Mouse (Mus musculus): ENCODE data around the gene Prr15l. TPM values are rescaled to one million over a fixed set of nuclear protein-coding genes. Genes with fewer than 3 reads are reported as not detected.

Gene Prr15l
- polyA plus RNA-seq, 1 experiment from 2014 or later = 76.5 TPM

DNA sequence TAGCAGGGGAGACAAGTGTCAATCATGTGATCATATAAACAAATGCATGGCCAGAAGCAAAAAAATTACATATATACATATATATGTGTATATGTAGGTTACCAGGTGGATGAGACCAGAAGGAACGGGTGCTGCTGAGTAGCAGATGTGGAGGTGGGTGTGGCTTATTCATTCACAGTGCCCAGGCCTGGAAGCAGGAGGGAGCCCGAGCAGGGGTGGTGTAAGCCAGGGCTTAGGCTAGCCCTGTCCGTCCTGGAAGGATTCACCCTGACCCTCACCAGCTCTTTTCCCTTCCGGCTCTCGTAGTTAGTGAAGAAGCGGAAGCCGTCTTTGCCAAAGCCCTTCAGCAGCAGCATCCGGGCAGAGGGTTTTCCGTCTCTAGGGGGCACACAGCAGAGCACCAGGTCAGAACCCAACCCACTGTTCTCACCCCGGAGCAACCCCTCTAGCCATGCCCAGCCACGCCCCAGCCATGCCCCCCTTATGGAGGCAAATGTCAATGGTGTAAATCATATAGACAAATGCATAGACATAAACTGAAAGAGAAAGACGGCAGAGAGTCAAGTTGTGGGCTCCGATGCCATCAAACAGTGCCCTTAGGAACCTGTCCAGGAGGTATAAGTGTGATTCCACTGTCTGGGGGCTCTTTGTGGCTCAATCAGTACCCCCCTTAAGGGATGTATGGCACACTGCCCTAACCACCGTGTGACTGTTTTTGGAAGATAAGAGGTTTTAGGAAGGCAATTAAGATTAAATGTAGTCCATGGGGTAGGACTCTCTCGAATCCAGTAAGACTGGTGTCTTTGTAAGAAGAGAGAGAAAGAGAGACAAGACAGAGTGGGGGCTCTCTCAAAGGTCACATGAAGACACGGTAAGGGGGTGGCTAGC lies 12.9 kb downstream of the Prr15l start:
- H3K9ac ChIP-seq (ENCODE audit: low read depth, low read length) = no peak overlapping the region
- H3K36me3 ChIP-seq (ENCODE audit: insufficient read depth, low read length) = no peaks in the 10 kb centered on the region
- no peaks in the 10 kb centered on the region for H3K27me3 ChIP-seq (ENCODE audit: insufficient read depth, low read length)
- H3K4me3 ChIP-seq (replicated peaks; ENCODE audit: low read depth, low read length) = no peak overlapping the region
- no peak overlapping the region for H3K27ac ChIP-seq
- no peak for TF ChIP-seq CTCF (IDR thresholded peaks at IDR 0.05; ENCODE audit: low read depth)
- DNase-seq (ENCODE audit: low spot score) = no peak
- H3K4me2 ChIP-seq (ENCODE audit: low read length) = no peak overlapping the region
- 79% methylated on average over 16 of the region's 16 CpGs for WGBS
- ATAC-seq (replicated peaks; ENCODE audit: low FRiP score, low read depth) = no peak
- H3K9me3 ChIP-seq (replicated peaks; ENCODE audit: low read length) = no peaks in the 10 kb centered on the region
- peaks cover 7% of the 10 kb centered on the region; the same call in 1 of the 2 replicates for H3K4me1 ChIP-seq (replicated peaks; ENCODE audit: insufficient read depth, low read length)

DNA sequence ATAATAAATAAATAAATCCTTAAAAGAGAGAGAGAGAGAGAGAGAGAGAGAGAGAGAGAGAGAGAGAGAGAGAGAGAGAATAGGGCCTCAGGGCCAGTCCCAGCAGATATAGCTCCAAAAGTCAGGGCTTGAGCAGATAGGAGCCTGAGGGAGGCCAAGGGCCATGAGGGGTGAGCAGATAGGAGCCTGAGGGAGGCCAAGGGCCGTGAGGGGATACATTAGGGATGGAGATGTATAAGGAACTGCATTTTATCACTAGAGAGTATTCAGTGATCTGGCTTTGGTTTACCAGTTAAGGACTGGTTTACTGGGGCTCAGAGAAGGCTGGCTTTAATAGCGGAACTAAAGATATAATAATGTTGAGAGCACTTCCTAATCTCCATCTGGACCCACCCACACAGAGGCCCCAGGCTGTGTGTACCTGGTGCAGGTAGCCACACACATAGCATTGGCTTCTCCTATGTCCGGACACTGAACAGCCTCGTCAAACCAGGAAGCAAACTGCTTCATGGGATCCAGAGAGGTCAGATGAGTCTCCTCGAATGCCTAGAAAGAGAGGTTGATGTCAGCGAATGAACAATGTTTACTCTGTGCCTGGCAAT lies 14.2 kb downstream of the Prr15l start:
- Histone ChIP-seq H3K4me2 (ENCODE audit: low read length) (no peak overlapping the region), H3K4me1 (replicated peaks; ENCODE audit: insufficient read depth, low read length) (peaks cover 7% of the 10 kb centered on the region; the same call in 1 of the 2 replicates), H3K27ac (no peak overlapping the region), H3K36me3 (ENCODE audit: insufficient read depth, low read length) (no peaks in the 10 kb centered on the region), H3K9ac (ENCODE audit: low read depth, low read length) (no peak overlapping the region), H3K4me3 (replicated peaks; ENCODE audit: low read depth, low read length) (no peak overlapping the region), H3K9me3 (replicated peaks; ENCODE audit: low read length) (no peaks in the 10 kb centered on the region), H3K27me3 (ENCODE audit: insufficient read depth, low read length) (no peaks in the 10 kb centered on the region)
- DNase-seq (ENCODE audit: low spot score) = no peak
- WGBS = 73% methylated on average over 6 of the region's 6 CpGs
- no peak for ATAC-seq (replicated peaks; ENCODE audit: low FRiP score, low read depth)
- no peak for TF ChIP-seq CTCF (IDR thresholded peaks at IDR 0.05; ENCODE audit: low read depth)

DNA sequence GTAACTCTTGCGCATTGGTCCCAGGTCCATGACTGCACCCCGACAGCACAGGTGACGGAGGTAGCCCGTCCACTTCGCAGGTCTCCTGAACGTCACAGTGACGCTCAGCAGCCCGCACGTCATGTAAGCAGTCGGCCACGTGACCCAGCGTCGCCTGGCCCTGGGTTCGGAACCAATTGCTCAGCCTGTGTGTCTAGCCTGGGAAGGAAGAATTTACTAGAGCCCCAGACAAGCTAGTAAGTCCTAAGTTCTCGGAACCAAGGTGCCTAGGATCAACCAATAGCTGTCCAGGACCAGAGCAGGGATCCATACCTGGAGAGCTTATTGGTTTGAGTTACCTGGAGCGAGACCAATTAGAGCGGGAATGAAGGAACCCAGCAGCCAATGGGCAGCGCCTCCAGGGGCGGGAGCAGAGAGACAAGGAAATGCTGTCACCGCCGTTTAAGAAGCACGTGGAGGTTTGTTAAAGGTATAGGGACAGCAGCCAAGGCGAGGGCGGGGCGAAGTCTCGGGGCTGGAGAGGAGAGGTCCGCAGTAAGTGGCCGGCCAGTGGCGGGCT lies 15.9 kb downstream of the Prr15l start, which contains the start of gene Pnpo:
TSS of gene Pnpo (minus strand) at position 241 of the 559 bp plus-strand sequence.
- H3K4me2 ChIP-seq (ENCODE audit: low read length) = peak within 1 kb of the TSS; percentile 84
- 0 out of 2 replicates have a peak, but pooled peaks have one; percentile 4 for TF ChIP-seq CTCF (IDR thresholded peaks at IDR 0.05; ENCODE audit: low read depth)
- H3K36me3 ChIP-seq (ENCODE audit: insufficient read depth, low read length) = no peaks in the 10 kb centered on the region
- DNase-seq (ENCODE audit: low spot score) = peak; percentile 98
- H3K4me1 ChIP-seq (replicated peaks; ENCODE audit: insufficient read depth, low read length) = peaks cover 7% of the 10 kb centered on the region; the same call in 1 of the 2 replicates
- peak within 1 kb of the TSS; percentile 63 for H3K9ac ChIP-seq (ENCODE audit: low read depth, low read length)
- ATAC-seq (replicated peaks; ENCODE audit: low FRiP score, low read depth) = peak; percentile 95
- peak within 1 kb of the TSS; percentile 47 for H3K4me3 ChIP-seq (replicated peaks; ENCODE audit: low read depth, low read length)
- no peaks in the 10 kb centered on the region for H3K27me3 ChIP-seq (ENCODE audit: insufficient read depth, low read length)
- WGBS = 0% methylated on average over 29 of the region's 29 CpGs
- H3K27ac ChIP-seq = peak within 1 kb of the TSS; percentile 10; the same call in 1 of the 2 replicates
- H3K9me3 ChIP-seq (replicated peaks; ENCODE audit: low read length) = no peaks in the 10 kb centered on the region

DNA sequence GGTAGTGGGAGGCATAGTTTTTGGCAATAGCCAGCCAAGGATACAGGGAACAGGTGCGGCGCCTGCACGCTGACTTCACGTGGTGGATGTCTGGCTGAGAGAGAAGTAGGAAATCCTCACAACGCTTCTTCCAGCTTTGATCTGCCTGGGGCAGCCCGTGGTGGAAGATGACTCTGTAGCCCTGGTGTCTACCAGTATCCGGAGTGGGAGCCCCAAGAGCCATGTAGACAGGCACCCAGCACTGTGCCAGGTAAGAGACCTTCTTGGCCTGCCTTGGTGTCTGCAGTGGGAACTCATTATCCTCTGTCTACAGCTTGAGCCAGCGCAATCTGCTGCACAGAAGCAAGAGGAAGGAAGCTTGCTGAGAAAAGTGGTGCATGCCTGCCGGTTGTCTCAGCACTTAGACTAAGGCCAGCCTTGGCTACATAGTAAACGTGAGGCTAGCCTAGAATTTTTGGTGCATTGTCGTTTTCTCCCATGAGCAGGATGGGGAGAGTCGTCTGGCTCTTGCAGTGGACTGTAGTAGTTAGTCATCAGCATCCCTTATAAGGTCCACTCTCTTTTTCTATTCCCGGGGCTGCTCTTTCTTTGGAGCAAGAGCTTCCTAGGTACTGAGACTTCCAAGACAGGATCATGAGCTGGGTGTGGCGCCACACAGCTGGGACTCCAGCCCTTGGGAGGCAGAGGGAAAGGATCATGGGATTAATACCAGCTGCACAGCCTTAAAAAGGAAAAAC lies 17.1 kb downstream of the Prr15l start:
- Histone ChIP-seq H3K27me3 (ENCODE audit: insufficient read depth, low read length) (no peaks in the 10 kb centered on the region), H3K36me3 (ENCODE audit: insufficient read depth, low read length) (no peaks in the 10 kb centered on the region), H3K4me3 (replicated peaks; ENCODE audit: low read depth, low read length) (no peak overlapping the region), H3K4me1 (replicated peaks; ENCODE audit: insufficient read depth, low read length) (peaks cover 7% of the 10 kb centered on the region; the same call in 1 of the 2 replicates), H3K4me2 (ENCODE audit: low read length) (peak overlapping the region; percentile 84), H3K9ac (ENCODE audit: low read depth, low read length) (peak overlapping the region; percentile 24; the same call in 1 of the 2 replicates), H3K9me3 (replicated peaks; ENCODE audit: low read length) (no peaks in the 10 kb centered on the region), H3K27ac (no peak overlapping the region)
- TF ChIP-seq CTCF (IDR thresholded peaks at IDR 0.05; ENCODE audit: low read depth) = no peak
- no peak for DNase-seq (ENCODE audit: low spot score)
- no peak for ATAC-seq (replicated peaks; ENCODE audit: low FRiP score, low read depth)
- 77% methylated on average over 14 of the region's 14 CpGs for WGBS

DNA sequence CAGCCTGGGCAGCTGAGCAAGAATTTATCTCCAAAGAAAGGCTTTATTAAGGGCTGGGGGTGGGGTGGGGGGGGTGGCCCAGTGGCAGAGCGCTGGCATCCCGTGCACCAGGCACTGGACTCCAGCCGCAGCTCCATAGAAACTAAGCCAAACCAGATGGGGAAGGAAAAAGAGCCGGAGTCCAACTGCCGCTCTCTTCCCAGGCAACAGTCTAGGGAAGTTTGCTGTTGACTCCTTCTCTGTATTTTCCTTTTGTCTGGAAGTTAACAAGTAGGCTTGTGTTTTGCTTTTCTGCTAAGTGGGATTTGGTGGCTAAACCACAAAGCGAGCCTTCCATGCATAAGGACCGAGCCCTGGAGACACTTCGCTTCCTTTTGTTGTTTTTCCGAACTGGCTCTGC lies 18.6 kb downstream of the Prr15l start:
- Histone ChIP-seq H3K27me3 (ENCODE audit: insufficient read depth, low read length) (no peaks in the 10 kb centered on the region), H3K9me3 (replicated peaks; ENCODE audit: low read length) (no peaks in the 10 kb centered on the region), H3K36me3 (ENCODE audit: insufficient read depth, low read length) (0 out of 2 replicates have a peak, but pooled peaks cover 2% of the 10 kb centered on the region), H3K9ac (ENCODE audit: low read depth, low read length) (no peak overlapping the region), H3K27ac (no peak overlapping the region), H3K4me1 (replicated peaks; ENCODE audit: insufficient read depth, low read length) (peaks cover 7% of the 10 kb centered on the region; the same call in 1 of the 2 replicates), H3K4me2 (ENCODE audit: low read length) (no peak overlapping the region), H3K4me3 (replicated peaks; ENCODE audit: low read depth, low read length) (no peak overlapping the region)
- no peak for TF ChIP-seq CTCF (IDR thresholded peaks at IDR 0.05; ENCODE audit: low read depth)
- no peak for DNase-seq (ENCODE audit: low spot score)
- 83% methylated on average over 9 of the region's 9 CpGs for WGBS
- no peak for ATAC-seq (replicated peaks; ENCODE audit: low FRiP score, low read depth)

Data from kidney, postnatal 0 days (tissue).